Mouse (Mus musculus) cerebellum, postnatal 10 days (tissue): ENCODE measurements at regions not wholly inside any gene's neighbourhood (a gene's known extent, or its start where the extent isn't known, plus 50 kb on each side); places are given as distances from the start of the nearest gene placed in this dataset.
A peak's percentile ranks its signal among the peaks of the same experiment; 100 is the strongest.

Experiments
- DNase-seq, 2 experiments: peaks; one replicate each; pipeline ENCODE4 v3.0.0; 2021; ENCODE audit warnings: mixed read lengths in 2 of 2

- peak; percentile 75 to 81 for DNase-seq
Measured at GRCm38 (mm10) chr10:81996742-81997536, 51.0 kb upstream of the Zfp873 start.
